Mouse (Mus musculus) T-helper 2 cell (primary cell): ENCODE data around the gene Pik3c2a.
"Not testable (repeated sequence)": the region's sequence is repeated elsewhere in the genome, so short reads cannot be mapped to it uniquely, and the experiment has no call there.

Source experiments
- in situ Hi-C: fragments of 300-600 bp; cut with MboI, MseI; formaldehyde crosslinking; loops from one replicate; pipeline ENCODE4 v1.15.1; 2025; ENCODE audit warnings: high pct_unique_total_duplicates

The Pik3c2a gene

DNA sequence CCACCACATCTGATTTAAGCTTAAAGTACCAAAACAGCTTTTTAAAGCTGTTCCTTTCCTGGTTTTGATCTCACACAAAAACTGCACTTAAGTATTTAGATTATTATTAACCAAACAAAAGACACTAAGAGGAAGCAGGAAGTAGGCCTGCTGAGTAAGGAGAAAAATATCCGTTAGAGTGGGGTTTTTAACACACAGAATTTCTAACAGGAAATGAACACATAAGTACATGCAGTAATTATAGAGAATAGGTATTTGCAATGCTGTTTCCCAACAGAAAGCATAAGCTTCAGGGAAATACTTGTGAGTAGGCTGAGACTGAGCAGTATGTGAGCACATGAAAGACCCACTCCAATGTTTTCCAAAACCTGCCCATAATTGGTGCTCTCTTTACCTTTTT lies 33.8 kb downstream of the Pik3c2a start:
- in situ Hi-C loops = no loop called here

GRCm38 (mm10) chr7:116392329-116392728 lies 50.9 kb downstream of the Pik3c2a start:
- in situ Hi-C loops = loop anchor here (10.0 kb wide), 1 partner anchor 1282 kb away; no protein-coding TSS in a partner anchor

GRCm38 (mm10) chr7:116387389-116387788 lies 55.9 kb downstream of the Pik3c2a start:
- in situ Hi-C loops = not testable (repeated sequence)

DNA sequence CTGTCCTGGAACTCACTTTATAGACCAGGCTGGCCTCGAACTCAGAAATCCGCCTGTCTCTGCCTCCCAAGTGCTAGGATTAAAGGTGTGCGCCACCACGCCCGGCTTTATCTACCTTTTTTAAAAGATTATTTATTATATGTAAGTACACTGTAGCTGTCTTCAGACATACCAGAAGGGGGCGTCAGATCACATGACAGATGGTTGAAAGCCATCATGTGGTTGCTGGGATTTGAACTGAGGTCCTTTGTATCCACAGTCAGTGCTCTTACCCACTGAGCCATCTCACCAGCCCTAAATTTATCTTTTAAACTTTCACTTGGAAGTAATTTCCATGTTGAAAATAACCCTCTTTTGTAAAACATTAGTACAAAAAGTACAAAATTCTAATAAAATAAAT lies 64.1 kb downstream of the Pik3c2a start:
- in situ Hi-C loops = not testable (repeated sequence)

DNA sequence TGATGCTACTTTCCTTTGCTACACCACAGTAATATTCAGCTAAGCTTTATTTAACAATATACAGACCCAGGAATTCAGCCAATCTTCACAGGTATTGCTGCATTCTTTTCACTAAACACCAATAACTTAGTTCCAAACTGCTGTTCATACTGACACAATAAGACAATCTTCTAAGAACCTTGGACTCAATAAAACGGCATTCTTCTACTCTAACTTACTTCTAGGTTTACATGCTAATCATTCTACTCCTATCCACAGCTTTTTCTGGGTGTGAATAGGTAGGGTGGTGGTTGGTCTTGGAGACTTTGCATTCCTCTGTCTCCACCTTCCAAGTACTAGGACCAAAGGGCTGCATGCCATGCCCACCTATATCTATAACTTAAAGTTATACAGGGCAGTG lies 69.0 kb downstream of the Pik3c2a start:
- in situ Hi-C loops = no loop called here

GRCm38 (mm10) chr7:116336226-116336625 lies 107.0 kb downstream of the Pik3c2a start:
- in situ Hi-C loops = no loop called here

DNA sequence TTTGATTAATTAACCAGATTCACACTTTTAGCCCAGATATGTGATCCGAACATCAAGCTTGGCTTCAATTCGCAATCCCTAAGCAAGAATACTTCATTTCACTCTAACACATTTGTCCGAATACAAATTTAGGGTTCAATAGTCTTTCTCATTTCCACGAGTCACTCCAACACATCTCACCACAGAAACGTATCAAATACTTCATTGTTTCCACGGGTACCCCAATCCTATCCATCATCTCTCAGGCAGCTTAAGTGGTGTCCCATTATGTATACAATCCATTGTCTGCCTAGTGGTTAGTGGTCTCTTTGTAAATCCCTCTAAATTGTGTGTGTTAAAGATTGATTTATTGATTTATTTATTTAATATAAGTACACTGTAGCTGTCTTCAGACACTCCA lies 108.1 kb downstream of the Pik3c2a start:
- in situ Hi-C loops = no loop called here

DNA sequence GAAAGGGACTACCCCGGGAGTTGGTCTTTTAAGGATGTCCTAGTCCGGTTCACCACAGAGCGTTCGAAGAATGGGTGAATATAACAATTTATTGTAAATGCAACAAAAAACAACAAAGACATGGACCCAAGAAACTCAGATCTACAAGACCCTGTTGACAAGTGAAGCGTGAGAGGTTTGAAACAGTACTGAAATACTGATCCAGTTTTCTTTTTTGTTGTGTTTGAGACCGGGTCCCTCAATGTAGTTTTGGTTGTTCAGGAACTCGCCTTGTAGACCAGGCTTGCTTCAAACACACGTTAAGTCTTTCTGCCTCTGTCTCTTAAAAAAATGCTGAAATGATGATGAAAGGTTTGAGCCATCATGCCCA lies 108.6 kb downstream of the Pik3c2a start:
- in situ Hi-C loops = no loop called here

DNA sequence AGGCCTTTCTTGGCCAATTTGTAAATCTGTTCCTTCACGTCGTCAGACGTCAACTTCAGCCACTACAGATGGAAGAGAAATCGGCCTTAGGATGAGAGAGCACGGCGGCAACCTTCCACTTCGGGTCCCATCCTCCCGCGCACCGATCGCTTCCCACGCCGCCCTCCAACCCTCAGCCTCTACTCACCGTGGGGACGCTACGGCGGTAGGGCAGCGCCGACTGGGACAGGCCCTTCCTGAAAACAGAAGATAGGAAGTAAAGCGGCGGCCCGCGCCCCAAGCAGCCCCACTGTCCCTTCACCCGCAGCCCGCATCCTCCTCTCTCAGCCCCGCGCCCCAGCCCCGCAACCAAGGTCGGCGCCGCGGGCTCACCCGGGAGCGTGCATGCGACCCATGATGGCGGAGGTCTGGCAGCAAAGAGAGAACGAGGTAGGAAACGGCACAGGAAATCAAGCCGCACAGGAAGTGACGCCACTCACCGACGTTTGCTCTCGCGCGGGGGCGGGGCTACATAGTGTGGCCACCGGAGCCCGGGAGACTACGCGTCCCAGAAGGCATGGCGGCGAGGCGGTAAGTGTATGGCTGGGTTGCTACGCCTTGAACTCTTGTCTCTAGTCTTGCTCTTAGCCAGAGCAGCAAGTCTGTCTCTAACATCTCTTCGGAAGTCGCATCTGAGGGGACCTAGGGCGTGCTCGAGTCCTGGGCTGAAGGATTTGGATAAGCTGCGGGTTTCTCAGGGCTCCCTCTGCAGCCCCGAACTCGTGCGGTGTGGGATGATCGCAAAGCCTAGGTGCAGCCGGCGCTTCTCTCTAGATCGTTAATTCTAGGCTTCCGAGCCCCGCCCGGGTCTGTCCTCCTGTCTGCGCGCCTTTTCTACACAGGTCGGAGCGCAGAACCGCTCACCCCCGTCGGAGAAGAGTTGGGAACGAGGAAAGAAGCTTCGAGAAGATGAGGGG lies 109.3 kb downstream of the Pik3c2a start, which contains the start of gene Rps13:
Gene Rps13, minus strand, starts transcription at position 483 of the 956 bp plus-strand sequence.
- in situ Hi-C loops = no loop called here

DNA sequence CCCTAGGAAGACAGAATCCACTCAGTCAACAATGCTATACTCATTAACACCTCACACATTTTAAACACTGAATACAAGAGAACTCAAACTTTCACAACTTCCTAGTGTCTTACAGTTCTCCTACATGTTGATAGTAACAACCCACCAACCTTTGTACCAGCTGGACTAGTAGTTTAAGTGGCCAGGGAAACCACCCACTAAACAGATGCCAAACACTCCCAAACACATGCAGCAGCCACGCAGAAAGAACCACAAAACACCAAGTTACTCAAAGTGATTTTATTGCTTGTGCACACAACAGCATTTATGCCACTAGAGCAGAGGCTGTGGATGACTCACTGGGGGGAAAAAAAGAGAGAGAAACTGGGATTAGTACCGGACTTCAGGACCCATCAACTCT lies 112.0 kb downstream of the Pik3c2a start:
- in situ Hi-C loops = no loop called here

- in situ Hi-C loops = no loop called here
Measured at GRCm38 (mm10) chr7:116329858-116330257, 113.4 kb downstream of the Pik3c2a start.

DNA sequence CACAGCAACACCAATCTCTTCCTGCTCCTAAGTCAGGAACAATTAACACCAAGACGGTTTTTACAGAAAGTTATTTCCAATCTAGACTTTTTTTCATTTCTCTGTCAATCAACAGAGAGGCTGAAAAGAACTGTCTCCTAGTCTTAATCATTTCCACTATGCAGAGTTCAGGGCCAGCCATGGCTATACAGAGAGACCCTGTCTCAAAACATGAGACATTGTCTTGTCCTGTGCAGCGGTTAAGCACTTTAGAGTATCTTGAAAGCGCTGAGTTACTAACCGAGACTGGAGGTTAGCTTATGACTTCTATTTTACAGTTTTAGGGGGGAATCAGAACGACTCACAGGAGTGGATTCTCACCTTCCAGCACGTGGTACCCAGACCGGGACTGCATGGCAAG lies 114.5 kb downstream of the Pik3c2a start:
- in situ Hi-C loops = no loop called here

DNA sequence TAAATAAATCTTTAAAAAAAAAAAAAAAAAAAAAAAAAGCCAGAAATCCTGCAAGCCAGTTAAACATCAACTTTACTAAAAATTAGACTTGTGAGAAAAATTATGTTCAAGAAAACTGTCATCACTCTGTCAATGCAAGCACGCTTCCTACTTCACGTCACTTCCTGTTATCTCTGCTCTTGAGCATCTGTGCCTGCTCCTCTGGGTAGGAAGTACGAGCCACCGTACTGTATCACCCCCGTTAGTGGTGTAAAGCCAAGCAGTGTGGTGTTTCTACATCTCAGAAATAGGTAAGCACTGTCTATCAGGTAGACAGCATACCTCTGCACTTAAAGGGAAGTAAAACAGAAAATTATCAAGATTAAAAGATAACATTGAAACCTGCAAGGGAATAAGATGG lies 115.3 kb downstream of the Pik3c2a start:
- in situ Hi-C loops = no loop called here

- in situ Hi-C loops = no loop called here
Measured at GRCm38 (mm10) chr7:116323331-116323964, 119.8 kb downstream of the Pik3c2a start.

DNA sequence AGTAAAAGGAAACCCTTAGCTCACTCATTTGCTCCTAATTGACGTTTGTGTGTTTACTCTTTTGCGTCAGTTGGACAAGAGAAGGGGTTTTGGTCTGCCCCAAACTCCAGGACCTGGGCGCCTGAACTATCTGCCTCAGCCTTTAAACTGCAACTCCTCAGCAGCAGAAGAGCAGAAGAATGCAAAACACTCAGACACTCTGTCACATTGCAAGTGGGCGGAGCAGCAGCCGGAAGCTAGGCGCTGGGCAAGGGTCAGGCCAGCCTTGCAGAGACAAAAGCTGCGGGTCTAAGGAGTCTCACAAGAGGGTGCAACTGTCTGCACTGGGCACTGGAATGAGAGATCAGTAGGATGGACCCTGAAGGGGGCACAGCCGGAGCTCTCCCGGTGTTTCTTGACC lies 133.8 kb downstream of the Pik3c2a start:
- in situ Hi-C loops = no loop called here

DNA sequence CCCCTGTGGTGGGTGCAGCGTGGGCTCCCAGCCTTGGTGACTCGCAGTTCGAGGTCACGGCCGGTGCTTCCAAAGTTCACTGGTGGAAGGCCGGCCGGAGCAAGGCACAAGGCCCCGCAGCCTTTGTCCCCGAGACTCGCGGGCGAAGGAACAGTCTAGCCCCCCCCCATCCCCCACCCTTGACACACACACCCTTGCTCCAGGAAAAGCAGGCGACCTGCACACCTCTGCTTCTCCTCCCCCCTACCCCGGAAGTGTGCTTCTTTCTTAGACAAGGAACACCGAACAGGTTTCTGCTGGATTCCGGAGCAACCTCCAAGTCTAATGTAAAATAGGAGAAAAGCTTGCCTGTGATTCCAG lies 134.6 kb downstream of the Pik3c2a start:
- in situ Hi-C loops = no loop called here

DNA sequence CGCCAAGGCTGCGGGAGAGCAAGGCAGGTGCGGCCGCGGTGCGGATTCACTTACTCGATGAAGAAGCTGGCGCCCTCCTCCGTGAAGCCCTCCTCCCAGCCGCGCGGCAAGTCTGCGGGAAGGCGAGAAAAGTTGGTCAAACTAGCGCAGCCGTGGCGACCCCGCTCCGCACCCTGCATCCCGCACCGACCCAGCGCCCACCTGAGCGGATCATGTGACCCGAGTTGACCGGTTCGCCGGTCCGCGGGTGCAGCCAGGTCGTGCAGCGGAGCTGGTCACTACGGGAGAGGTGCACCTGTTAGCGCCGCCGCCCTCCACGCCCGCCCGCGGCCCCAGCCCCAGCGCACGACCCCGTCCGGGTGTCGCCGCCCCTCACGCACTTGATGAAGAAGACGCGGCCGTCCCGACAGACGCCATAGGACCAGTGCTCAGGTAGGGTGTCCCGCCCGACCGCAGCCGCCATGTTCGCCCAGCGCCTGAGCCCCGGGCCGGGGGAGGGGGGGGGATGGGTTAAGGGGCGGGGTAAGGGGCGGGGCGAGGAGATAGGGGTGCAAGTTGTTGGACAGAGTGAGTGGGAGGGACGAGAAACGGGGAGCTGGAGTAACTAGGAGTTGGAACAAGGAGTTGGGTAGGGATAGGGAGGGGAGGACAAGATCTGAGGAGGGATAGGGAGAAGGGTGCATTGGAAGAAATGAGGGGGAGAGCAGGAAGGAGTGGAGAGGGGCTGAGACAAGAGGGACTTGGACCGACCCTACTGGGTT lies 135.2 kb downstream of the Pik3c2a start, which contains the start of gene Plekha7:
Gene Plekha7, minus strand, starts transcription at position 506 of the 761 bp plus-strand sequence.
- in situ Hi-C loops = no loop called here

- in situ Hi-C loops = no loop called here
Measured at GRCm38 (mm10) chr7:116307099-116307870, 136.0 kb downstream of the Pik3c2a start.

DNA sequence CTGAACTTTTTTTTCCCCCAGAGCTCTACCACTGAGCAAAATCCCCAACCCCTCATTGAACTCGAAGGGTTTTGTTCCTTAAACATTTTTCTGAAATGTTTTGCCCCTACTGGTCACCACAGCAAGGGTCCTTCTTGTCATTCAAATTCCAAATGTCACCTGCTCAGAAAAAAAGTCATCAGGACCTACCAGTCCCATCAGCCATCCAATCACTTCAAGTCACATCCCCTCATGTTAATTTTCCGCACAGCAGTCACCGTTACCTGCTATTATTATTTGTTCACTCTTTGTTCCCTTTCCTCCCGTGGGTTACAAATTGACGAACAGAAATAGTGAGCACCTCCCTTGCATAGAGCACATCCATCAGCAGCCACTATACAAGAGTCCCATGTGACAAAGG lies 136.6 kb downstream of the Pik3c2a start:
- in situ Hi-C loops = no loop called here

- in situ Hi-C loops = no loop called here
Measured at GRCm38 (mm10) chr7:116301661-116302311, 141.5 kb downstream of the Pik3c2a start.

GRCm38 (mm10) chr7:116301144-116301543 lies 142.1 kb downstream of the Pik3c2a start:
- in situ Hi-C loops = no loop called here
